Mouse (Mus musculus): Measurements from ENCODE around the gene Dusp6. TPM values are rescaled to one million over a fixed set of nuclear protein-coding genes. Genes with fewer than 3 reads are reported as not detected.
A peak's percentile ranks its signal among the peaks of the same experiment; 100 is the strongest.

The Dusp6 gene
- polyA plus RNA-seq, 1 experiment from 2014 or later, result 5.0 TPM

DNA sequence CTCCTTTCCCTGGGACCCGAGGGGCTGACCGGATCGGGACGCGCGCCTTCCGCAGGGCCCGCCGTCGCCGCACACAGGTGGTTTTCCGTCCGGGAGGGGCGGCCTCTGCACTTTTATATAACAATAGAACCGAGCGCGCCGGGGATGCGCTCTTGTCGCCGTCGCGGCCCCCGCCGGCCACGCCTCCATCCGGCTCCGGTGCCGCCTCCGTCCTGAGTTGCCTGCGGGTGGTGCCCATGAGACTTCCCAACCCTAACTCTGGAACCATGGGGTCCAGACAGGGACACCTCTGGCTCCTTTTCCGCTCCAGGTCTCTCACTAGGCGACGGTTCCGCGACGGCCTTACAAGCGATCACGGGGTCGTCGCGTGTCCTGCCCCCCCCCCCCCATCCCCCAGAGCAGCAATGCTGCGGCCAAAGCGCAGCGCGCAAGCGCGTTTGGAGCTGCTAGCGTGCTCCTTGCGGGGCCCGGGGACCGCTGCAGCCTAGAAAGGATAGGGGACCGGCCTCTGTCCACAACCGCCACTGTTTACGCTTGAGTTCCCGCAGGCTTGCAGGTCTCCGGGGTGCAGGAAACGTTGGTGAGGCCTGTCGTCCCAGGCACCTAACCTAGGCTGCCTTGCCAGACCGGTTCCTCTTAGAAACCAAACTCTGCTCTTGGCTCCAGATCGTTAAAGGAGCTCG, 1.3 kb upstream of the Dusp6 start:
- Histone ChIP-seq H3K36me3 (ENCODE audit: inconsistent target) (no peaks in the 10 kb centered on the region), H3K79me2 (ENCODE audit: inconsistent target) (peaks cover 38% of the 10 kb centered on the region), H3K27ac (peak overlapping the region; percentile 99), H3K4me3 (ENCODE audit: inconsistent target) (peak overlapping the region; percentile 98)
- under 1% methylated on average over 57 of the region's 62 CpGs for WGBS (ENCODE audit: missing documents)

- Histone ChIP-seq H3K27ac (peak overlapping the region; percentile 99), H3K36me3 (ENCODE audit: inconsistent target) (no peaks in the 10 kb centered on the region), H3K4me3 (ENCODE audit: inconsistent target) (peak overlapping the region; percentile 98), H3K79me2 (ENCODE audit: inconsistent target) (peaks cover 44% of the 10 kb centered on the region)
- WGBS (ENCODE audit: missing documents), result 2% methylated on average over 20 of the region's 20 CpGs
Observed at GRCm38 (mm10) chr10:99262319-99262866, 638 bp upstream of the Dusp6 start.

DNA sequence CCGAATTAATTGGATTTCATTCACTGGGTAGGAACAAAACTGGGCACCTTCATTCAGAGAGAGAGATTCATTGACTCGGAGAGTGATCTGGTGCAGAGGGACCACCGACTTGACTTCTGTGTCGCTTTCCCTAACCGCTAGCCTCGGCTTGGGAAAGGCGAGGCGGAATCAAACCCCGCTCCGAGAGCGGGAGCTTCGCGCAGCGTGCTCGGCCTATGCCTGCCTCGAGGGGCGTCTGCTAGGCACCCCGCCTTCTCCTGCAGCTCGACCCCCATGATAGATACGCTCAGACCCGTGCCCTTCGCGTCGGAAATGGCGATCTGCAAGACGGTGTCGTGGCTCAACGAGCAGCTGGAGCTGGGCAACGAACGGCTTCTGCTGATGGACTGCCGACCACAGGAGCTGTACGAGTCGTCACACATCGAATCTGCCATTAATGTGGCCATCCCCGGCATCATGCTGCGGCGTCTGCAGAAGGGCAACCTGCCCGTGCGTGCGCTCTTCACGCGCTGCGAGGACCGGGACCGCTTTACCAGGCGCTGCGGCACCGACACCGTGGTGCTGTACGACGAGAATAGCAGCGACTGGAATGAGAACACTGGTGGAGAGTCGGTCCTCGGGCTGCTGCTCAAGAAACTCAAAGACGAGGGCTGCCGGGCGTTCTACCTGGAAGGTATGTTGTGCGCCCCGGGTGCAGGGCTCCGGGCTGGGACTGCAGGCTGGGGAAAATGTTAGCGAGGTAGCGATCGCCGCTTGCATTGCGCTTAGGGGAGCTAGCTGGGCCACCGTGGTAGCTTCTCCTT, 589 bp downstream of the Dusp6 start:
- Histone ChIP-seq H3K4me3 (ENCODE audit: inconsistent target) (peak overlapping the region; percentile 98), H3K27ac (peak overlapping the region; percentile 99), H3K36me3 (ENCODE audit: inconsistent target) (no peaks in the 10 kb centered on the region), H3K79me2 (ENCODE audit: inconsistent target) (peaks cover 51% of the 10 kb centered on the region)
- WGBS (ENCODE audit: missing documents), result under 1% methylated on average over 66 of the region's 66 CpGs

- 1% methylated on average over 26 of the region's 26 CpGs for WGBS (ENCODE audit: missing documents)
- H3K4me3 ChIP-seq (ENCODE audit: inconsistent target), result peak overlapping the region; percentile 98
- no peaks in the 10 kb centered on the region for H3K36me3 ChIP-seq (ENCODE audit: inconsistent target)
- H3K27ac ChIP-seq, result peak overlapping the region; percentile 99
- H3K79me2 ChIP-seq (ENCODE audit: inconsistent target), result peaks cover 51% of the 10 kb centered on the region
Observed at GRCm38 (mm10) chr10:99264301-99265010, 1.4 kb downstream of the Dusp6 start.

DNA sequence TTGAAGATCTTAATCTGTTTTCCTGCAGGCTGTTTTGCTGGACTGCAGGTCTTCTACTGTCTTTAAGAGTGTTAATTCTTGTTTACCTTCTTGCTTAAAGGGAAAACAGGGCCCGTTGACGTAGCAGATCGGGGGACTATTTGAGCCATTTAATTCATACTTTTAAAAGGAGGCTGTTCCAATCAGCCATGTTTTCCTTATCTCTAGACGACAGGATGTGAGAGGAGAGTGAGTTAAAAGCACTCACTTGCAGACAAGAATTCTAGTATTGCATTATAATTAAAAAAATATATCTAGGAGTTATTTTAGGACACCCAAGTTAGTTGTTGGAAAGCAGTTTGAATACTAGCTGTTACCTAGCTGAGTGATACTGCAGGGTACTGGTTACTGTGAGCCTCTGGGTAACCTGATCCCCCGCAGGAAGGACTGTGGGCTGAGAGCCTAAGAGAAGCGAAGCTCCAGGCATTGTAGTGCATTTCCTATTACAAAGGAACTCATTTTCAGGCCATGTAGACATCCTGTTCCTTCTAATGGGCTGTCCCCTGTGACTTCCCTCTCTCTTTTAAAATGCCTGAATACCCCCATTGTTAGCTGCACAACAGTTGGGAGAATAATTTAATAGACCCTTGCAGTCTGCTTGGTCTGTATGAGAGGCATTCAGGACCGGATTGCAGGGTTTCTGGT, 2.1 kb downstream of the Dusp6 start:
- peaks cover 51% of the 10 kb centered on the region for H3K79me2 ChIP-seq (ENCODE audit: inconsistent target)
- WGBS (ENCODE audit: missing documents), result 5% methylated on average over 7 of the region's 7 CpGs
- H3K4me3 ChIP-seq (ENCODE audit: inconsistent target), result peak overlapping the region; percentile 98
- H3K36me3 ChIP-seq (ENCODE audit: inconsistent target), result no peaks in the 10 kb centered on the region
- H3K27ac ChIP-seq, result peak overlapping the region; percentile 99

- Histone ChIP-seq H3K27ac (peak overlapping the region; percentile 99), H3K4me3 (ENCODE audit: inconsistent target) (peak overlapping the region; percentile 98), H3K79me2 (ENCODE audit: inconsistent target) (peaks cover 51% of the 10 kb centered on the region), H3K36me3 (ENCODE audit: inconsistent target) (no peaks in the 10 kb centered on the region)
- WGBS (ENCODE audit: missing documents), result 29% methylated on average over 14 of the region's 14 CpGs
Observed at GRCm38 (mm10) chr10:99266025-99266424, 3.0 kb downstream of the Dusp6 start.

- peak overlapping the region; percentile 98 for H3K4me3 ChIP-seq (ENCODE audit: inconsistent target)
- WGBS (ENCODE audit: missing documents), result 93% methylated on average over 1 of the region's 1 CpGs
- no peaks in the 10 kb centered on the region for H3K36me3 ChIP-seq (ENCODE audit: inconsistent target)
- H3K79me2 ChIP-seq (ENCODE audit: inconsistent target), result peaks cover 51% of the 10 kb centered on the region
- H3K27ac ChIP-seq, result peak overlapping the region; percentile 99
Observed at GRCm38 (mm10) chr10:99267621-99268020, 4.6 kb downstream of the Dusp6 start.

DNA sequence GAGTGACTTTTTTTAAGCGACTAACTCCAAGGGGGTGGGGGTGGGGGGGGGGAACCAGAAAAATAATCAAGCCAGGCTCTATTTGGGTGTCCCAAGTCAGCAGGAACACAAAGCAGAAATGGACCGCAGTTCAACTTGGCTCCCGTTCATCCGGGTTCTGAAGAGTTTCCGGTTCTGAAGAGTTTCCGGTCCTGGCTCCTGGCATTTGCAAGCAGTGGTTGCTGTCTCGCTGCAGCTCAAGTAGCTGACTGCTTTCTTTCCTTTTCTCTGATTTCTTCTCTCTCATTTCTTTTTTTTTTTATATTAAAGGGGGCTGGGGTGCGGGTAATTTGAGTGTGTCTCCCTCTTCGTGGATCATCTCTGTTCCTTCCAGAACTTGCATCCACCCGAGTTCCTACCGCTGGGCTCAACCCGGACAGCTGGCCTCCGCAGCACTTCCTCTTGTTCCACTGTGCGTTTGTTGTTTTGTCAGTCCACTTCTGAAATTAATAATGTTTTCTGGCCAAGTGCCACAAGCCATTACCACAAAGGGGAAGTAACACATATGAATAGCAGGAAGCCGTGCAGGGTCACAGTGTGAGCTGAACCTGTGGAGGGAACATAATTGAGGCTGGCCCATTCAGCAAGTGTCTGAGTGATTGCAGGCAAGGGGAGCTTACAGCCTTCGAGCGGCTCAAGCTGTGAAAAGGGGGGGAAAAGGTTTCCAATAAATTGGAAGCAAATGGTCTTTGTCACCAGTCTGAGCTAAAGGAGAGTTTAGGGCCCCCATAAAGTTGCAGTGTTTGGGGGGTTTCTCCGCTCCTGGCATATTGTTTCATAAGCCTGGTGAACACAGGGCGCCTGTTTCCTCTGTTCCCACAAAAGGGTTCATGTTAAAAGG, 5.6 kb downstream of the Dusp6 start:
- peaks cover 44% of the 10 kb centered on the region for H3K79me2 ChIP-seq (ENCODE audit: inconsistent target)
- H3K4me3 ChIP-seq (ENCODE audit: inconsistent target), result peak overlapping the region; percentile 3; the same call in 1 of the 2 replicates
- peak overlapping the region; percentile 99 for H3K27ac ChIP-seq
- no peaks in the 10 kb centered on the region for H3K36me3 ChIP-seq (ENCODE audit: inconsistent target)
- 4% methylated on average over 17 of the region's 19 CpGs for WGBS (ENCODE audit: missing documents)

- no peaks in the 10 kb centered on the region for H3K36me3 ChIP-seq (ENCODE audit: inconsistent target)
- peaks cover 38% of the 10 kb centered on the region for H3K79me2 ChIP-seq (ENCODE audit: inconsistent target)
- no peak overlapping the region for H3K4me3 ChIP-seq (ENCODE audit: inconsistent target)
- WGBS (ENCODE audit: missing documents), result 46% methylated on average over 4 of the region's 4 CpGs
- H3K27ac ChIP-seq, result peak overlapping the region; percentile 99
Observed at GRCm38 (mm10) chr10:99269301-99269701, 6.3 kb downstream of the Dusp6 start.

DNA sequence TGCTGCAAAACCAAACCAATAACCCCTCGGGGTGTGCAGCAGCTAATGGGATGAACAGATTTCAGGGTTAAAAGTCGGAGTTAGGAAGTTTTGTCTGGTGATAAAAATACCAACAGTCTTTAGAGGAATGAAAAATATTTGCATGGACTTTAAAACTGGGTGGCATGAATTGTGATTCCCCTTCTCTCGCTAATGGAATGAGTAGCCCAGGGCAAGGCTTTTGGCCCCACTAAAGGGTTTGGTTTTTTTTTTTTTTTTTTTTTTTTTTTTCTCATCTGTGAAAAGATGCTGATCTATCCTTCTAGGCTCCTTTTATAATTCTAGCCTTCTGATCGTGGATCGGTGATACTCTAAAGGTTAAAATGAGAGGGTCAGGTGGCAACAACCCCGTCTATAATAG, 6.7 kb downstream of the Dusp6 start:
- WGBS (ENCODE audit: missing documents), result 84% methylated on average over 5 of the region's 6 CpGs
- Histone ChIP-seq H3K4me3 (ENCODE audit: inconsistent target) (no peak overlapping the region), H3K79me2 (ENCODE audit: inconsistent target) (peaks cover 34% of the 10 kb centered on the region), H3K36me3 (ENCODE audit: inconsistent target) (no peaks in the 10 kb centered on the region), H3K27ac (peak overlapping the region; percentile 99)

- Histone ChIP-seq H3K27ac (peak overlapping the region; percentile 99), H3K79me2 (ENCODE audit: inconsistent target) (peaks cover 26% of the 10 kb centered on the region), H3K4me3 (ENCODE audit: inconsistent target) (no peak overlapping the region), H3K36me3 (ENCODE audit: inconsistent target) (no peaks in the 10 kb centered on the region)
- WGBS (ENCODE audit: missing documents), result 5% methylated on average over 8 of the region's 10 CpGs
Observed at GRCm38 (mm10) chr10:99270406-99270805, 7.4 kb downstream of the Dusp6 start.

- no peak overlapping the region for H3K4me3 ChIP-seq (ENCODE audit: inconsistent target)
- H3K79me2 ChIP-seq (ENCODE audit: inconsistent target), result peaks cover 20% of the 10 kb centered on the region
- WGBS (ENCODE audit: missing documents), result 98% methylated on average over 11 of the region's 11 CpGs
- H3K36me3 ChIP-seq (ENCODE audit: inconsistent target), result no peaks in the 10 kb centered on the region
- peak overlapping the region; percentile 99 for H3K27ac ChIP-seq
Observed at GRCm38 (mm10) chr10:99271016-99271415, 8.0 kb downstream of the Dusp6 start.

GRCm38 (mm10) chr10:99273006-99273405, 10.0 kb downstream of the Dusp6 start:
- H3K27ac ChIP-seq, result no peak overlapping the region

More at GRCm38 (mm10) chr10:99273006-99273405, 10.0 kb downstream of the Dusp6 start:
- Histone ChIP-seq H3K79me2 (ENCODE audit: inconsistent target) (peaks cover under 1% of the 10 kb centered on the region), H3K36me3 (ENCODE audit: inconsistent target) (no peaks in the 10 kb centered on the region), H3K4me3 (ENCODE audit: inconsistent target) (no peak overlapping the region)
- 56% methylated on average over 12 of the region's 12 CpGs for WGBS (ENCODE audit: missing documents)
